Mouse (Mus musculus): Measurements from ENCODE around the gene Vegfa. TPM values are rescaled to one million over a fixed set of nuclear protein-coding genes. Genes with fewer than 3 reads are reported as not detected.

Vegfa gene
- polyA plus RNA-seq, 1 experiment from 2014 or later: 5.2 TPM

DNA sequence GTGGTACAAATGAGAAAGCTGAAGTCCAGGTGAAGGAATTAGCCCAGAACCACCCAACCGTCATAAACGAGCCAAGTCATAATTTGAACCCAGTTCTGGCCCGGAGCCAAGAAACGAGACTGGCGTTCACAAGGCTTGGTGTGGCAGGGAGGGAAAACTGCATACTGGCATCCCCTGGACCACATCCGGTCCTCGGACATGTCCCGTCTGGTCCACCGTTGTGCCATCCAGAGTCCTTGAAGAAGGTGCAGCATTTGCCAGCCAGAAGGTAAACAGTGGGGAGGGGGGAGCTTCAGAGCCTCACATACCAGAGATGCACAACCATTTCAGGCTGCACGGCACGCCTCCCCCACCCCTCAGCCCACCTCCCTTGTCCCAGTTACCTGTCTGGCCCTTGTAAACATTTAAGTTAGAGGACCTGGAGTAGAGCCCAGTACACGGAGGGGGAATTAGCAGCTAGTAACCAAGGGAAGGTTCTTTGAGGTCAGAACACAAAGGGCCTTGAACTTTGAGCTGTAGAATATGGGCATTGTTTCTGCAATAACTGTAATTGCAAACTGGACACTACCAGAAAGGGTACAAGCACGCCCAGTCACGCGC, 27.2 kb upstream of the Vegfa start:
- no peak for DNase-seq (ENCODE audit: low spot score)
- H3K9ac ChIP-seq (ENCODE audit: low read length): no peak overlapping the region
- no peaks in the 10 kb centered on the region for H3K36me3 ChIP-seq (ENCODE audit: control insufficient read depth, insufficient read depth, low read length)
- no peak overlapping the region for H3K27ac ChIP-seq (ENCODE audit: low read depth)
- no peak for ATAC-seq (replicated peaks; ENCODE audit: low FRiP score, low TSS enrichment, low read depth)
- no peaks in the 10 kb centered on the region for H3K27me3 ChIP-seq (replicated peaks; ENCODE audit: control insufficient read depth, insufficient read depth, low read length)
- H3K4me3 ChIP-seq (ENCODE audit: low read depth, low read length): no peak overlapping the region
- H3K9me3 ChIP-seq (ENCODE audit: control insufficient read depth, low read length): no peaks in the 10 kb centered on the region
- 76% methylated on average over 15 of the region's 15 CpGs for WGBS
- peaks cover 16% of the 10 kb centered on the region for H3K4me1 ChIP-seq (replicated peaks; ENCODE audit: control insufficient read depth, insufficient read depth, low read length)
- H3K4me2 ChIP-seq (ENCODE audit: low read length): no peak overlapping the region

DNA sequence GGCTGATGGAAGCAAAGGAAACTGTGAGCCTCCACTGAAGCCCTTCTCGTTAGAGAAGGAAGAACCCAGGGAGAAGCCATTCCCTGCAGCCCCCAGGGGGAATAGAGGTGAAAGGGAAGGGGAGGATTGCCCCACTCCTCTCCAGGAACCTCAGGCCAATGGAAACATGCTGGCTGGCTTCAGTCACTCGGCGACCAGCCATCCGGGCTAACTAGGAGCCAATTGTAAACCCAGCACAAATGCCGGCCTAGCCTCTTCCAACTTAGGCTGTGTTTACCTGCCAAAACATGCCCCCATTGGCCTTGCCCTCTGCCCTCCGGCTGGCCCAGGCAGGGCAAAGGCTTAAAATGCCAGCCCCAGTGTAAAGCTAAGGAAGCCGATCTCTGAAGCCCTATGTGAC, 24.1 kb upstream of the Vegfa start:
- Histone ChIP-seq H3K4me1 (replicated peaks; ENCODE audit: control insufficient read depth, insufficient read depth, low read length) (peaks cover 10% of the 10 kb centered on the region; the same call in 1 of the 2 replicates), H3K9me3 (ENCODE audit: control insufficient read depth, low read length) (no peaks in the 10 kb centered on the region), H3K27me3 (replicated peaks; ENCODE audit: control insufficient read depth, insufficient read depth, low read length) (no peaks in the 10 kb centered on the region), H3K4me2 (ENCODE audit: low read length) (no peak overlapping the region), H3K9ac (ENCODE audit: low read length) (no peak overlapping the region), H3K27ac (ENCODE audit: low read depth) (no peak overlapping the region), H3K4me3 (ENCODE audit: low read depth, low read length) (no peak overlapping the region), H3K36me3 (ENCODE audit: control insufficient read depth, insufficient read depth, low read length) (no peaks in the 10 kb centered on the region)
- WGBS: 66% methylated on average over 7 of the region's 7 CpGs
- ATAC-seq (replicated peaks; ENCODE audit: low FRiP score, low TSS enrichment, low read depth) (no peak), DNase-seq (ENCODE audit: low spot score) (no peak)

DNA sequence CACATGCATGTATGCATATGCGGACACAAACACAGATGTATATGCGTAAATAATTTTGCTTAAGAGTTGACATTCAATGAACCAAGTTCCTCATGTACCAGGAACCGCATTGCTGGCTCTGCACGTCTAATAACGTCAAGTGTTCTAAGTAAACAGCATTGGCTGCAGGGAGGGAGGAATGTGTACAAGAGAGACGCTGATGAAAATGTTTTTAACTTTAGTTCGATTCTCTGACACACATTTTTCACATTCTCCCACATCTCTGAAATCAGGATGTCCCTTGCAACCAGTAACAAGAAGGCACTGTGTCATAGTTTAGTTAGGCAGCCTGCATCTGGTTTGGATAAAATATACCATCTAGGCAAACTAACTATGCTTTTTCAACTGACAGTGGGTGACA, 23.6 kb upstream of the Vegfa start:
- H3K9ac ChIP-seq (ENCODE audit: low read length): no peak overlapping the region
- no peaks in the 10 kb centered on the region for H3K9me3 ChIP-seq (ENCODE audit: control insufficient read depth, low read length)
- DNase-seq (ENCODE audit: low spot score) (no peak), ATAC-seq (replicated peaks; ENCODE audit: low FRiP score, low TSS enrichment, low read depth) (no peak)
- 49% methylated on average over 7 of the region's 7 CpGs for WGBS
- H3K27me3 ChIP-seq (replicated peaks; ENCODE audit: control insufficient read depth, insufficient read depth, low read length): no peaks in the 10 kb centered on the region
- H3K27ac ChIP-seq (ENCODE audit: low read depth): no peak overlapping the region
- H3K4me2 ChIP-seq (ENCODE audit: low read length): no peak overlapping the region
- H3K36me3 ChIP-seq (ENCODE audit: control insufficient read depth, insufficient read depth, low read length): no peaks in the 10 kb centered on the region
- H3K4me1 ChIP-seq (replicated peaks; ENCODE audit: control insufficient read depth, insufficient read depth, low read length): peaks cover 10% of the 10 kb centered on the region; the same call in 1 of the 2 replicates
- H3K4me3 ChIP-seq (ENCODE audit: low read depth, low read length): no peak overlapping the region

DNA sequence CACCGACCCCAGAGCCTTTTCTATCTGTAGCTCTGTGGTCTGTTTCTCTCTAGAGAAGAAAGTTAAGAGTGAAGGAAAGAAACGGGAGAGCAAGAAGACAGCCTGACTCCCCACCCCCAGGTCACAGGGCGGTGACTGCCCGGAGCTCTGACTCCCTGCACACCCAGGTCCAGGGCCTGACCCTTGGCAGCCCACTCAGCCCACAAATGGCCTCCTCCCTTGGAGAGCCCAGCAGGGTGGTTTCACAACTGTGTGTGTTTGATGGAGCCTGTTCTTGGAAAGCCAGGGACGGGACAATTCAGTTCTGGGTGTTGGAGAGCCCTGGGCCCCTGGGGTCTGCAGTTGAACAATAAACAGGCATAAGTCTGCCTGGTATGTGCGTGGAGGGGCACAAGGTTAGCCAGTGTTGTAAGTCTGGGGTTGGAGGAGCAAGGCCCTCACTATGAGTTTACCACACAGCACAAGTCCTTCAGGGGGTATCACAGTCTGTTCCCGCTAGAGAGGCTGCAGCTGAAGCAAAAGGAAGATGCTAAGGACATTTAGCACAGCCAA, 21.2 kb upstream of the Vegfa start:
- no peak overlapping the region for H3K27ac ChIP-seq (ENCODE audit: low read depth)
- no peak for DNase-seq (ENCODE audit: low spot score)
- no peak overlapping the region for H3K4me2 ChIP-seq (ENCODE audit: low read length)
- ATAC-seq (replicated peaks; ENCODE audit: low FRiP score, low TSS enrichment, low read depth): no peak
- H3K9me3 ChIP-seq (ENCODE audit: control insufficient read depth, low read length): no peaks in the 10 kb centered on the region
- no peaks in the 10 kb centered on the region for H3K27me3 ChIP-seq (replicated peaks; ENCODE audit: control insufficient read depth, insufficient read depth, low read length)
- H3K4me1 ChIP-seq (replicated peaks; ENCODE audit: control insufficient read depth, insufficient read depth, low read length): peaks cover 20% of the 10 kb centered on the region; the same call in 1 of the 2 replicates
- H3K9ac ChIP-seq (ENCODE audit: low read length): no peak overlapping the region
- H3K36me3 ChIP-seq (ENCODE audit: control insufficient read depth, insufficient read depth, low read length): no peaks in the 10 kb centered on the region
- WGBS: 73% methylated on average over 7 of the region's 7 CpGs
- no peak overlapping the region for H3K4me3 ChIP-seq (ENCODE audit: low read depth, low read length)

DNA sequence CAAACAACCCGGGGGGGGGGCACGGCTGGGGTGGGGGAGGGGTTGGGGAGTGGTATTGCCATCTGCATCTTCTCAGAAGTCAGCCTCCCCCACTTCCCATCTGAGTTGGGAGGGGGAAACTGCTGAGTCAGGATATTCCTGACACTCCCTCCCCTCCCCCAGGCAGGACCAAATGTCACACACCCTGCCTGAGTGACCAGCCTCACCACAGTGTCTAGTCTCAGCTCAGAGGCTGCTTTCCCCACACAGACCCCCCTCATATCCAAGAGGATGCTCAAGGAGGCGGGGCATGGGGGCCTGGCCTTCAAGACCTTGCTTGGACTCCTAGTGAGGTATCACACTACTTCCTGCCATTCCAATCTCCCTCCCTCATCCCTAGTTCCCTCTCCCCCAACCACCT, 20.0 kb upstream of the Vegfa start:
- Histone ChIP-seq H3K4me2 (ENCODE audit: low read length) (no peak overlapping the region), H3K9me3 (ENCODE audit: control insufficient read depth, low read length) (no peaks in the 10 kb centered on the region), H3K4me3 (ENCODE audit: low read depth, low read length) (no peak overlapping the region), H3K27me3 (replicated peaks; ENCODE audit: control insufficient read depth, insufficient read depth, low read length) (no peaks in the 10 kb centered on the region), H3K9ac (ENCODE audit: low read length) (no peak overlapping the region), H3K27ac (ENCODE audit: low read depth) (no peak overlapping the region), H3K36me3 (ENCODE audit: control insufficient read depth, insufficient read depth, low read length) (no peaks in the 10 kb centered on the region), H3K4me1 (replicated peaks; ENCODE audit: control insufficient read depth, insufficient read depth, low read length) (peaks cover 20% of the 10 kb centered on the region; the same call in 1 of the 2 replicates)
- ATAC-seq (replicated peaks; ENCODE audit: low FRiP score, low TSS enrichment, low read depth): no peak
- WGBS: 34% methylated on average over 3 of the region's 3 CpGs
- DNase-seq (ENCODE audit: low spot score): no peak

DNA sequence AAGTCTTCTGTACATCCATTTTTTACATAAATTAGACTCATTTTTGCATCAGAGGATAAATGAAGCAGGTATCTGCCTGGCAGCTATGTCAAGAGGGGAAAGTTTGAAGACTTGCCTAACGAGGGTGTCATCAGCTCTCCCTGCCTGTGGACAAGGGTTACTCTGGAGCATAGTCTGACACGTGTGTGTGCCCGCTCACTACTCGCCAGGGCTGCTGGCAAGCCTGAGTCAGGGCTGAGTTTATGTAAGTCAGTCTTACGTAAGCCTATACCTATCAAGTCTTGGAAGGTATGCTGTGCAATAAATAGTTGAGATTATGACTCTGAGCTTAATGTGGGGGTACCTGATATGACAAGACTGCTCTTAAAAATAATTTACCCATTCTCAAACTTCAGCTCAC, 19.2 kb upstream of the Vegfa start:
- DNase-seq (ENCODE audit: low spot score): no peak

DNA sequence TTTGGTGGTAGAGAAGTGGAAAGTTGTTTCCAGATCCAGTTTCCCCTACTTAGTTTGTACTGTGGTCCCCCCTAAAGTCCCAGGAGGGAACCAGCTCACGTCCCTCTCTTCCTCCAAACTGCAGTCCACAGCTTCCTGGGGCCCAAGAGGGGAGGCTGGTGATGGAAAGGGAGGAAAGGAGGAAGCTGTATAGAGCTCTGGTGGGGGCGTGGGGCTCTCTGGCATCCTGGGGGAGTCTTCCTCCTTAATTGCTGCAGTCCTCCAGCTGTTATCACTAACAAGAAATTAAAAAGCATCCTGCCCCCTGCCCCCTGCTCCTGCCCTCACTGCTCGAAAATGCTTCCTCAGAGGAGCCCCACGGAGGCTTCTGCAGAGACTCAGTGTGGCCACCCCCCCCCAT, 17.4 kb upstream of the Vegfa start:
- ATAC-seq (replicated peaks; ENCODE audit: low FRiP score, low TSS enrichment, low read depth) (no peak), DNase-seq (ENCODE audit: low spot score) (no peak)
- Histone ChIP-seq H3K4me1 (replicated peaks; ENCODE audit: control insufficient read depth, insufficient read depth, low read length) (peaks cover 17% of the 10 kb centered on the region; the same call in 1 of the 2 replicates), H3K4me2 (ENCODE audit: low read length) (no peak overlapping the region), H3K27me3 (replicated peaks; ENCODE audit: control insufficient read depth, insufficient read depth, low read length) (no peaks in the 10 kb centered on the region), H3K36me3 (ENCODE audit: control insufficient read depth, insufficient read depth, low read length) (no peaks in the 10 kb centered on the region), H3K9me3 (ENCODE audit: control insufficient read depth, low read length) (no peaks in the 10 kb centered on the region), H3K4me3 (ENCODE audit: low read depth, low read length) (no peak overlapping the region), H3K27ac (ENCODE audit: low read depth) (no peak overlapping the region), H3K9ac (ENCODE audit: low read length) (no peak overlapping the region)
- 31% methylated on average over 4 of the region's 4 CpGs for WGBS

More for the DNA sequence above, 19.2 kb upstream of the Vegfa start:
- Histone ChIP-seq H3K36me3 (ENCODE audit: control insufficient read depth, insufficient read depth, low read length) (no peaks in the 10 kb centered on the region), H3K9me3 (ENCODE audit: control insufficient read depth, low read length) (no peaks in the 10 kb centered on the region), H3K4me2 (ENCODE audit: low read length) (no peak overlapping the region), H3K4me3 (ENCODE audit: low read depth, low read length) (no peak overlapping the region), H3K9ac (ENCODE audit: low read length) (no peak overlapping the region), H3K4me1 (replicated peaks; ENCODE audit: control insufficient read depth, insufficient read depth, low read length) (peaks cover 20% of the 10 kb centered on the region; the same call in 1 of the 2 replicates), H3K27ac (ENCODE audit: low read depth) (no peak overlapping the region), H3K27me3 (replicated peaks; ENCODE audit: control insufficient read depth, insufficient read depth, low read length) (no peaks in the 10 kb centered on the region)
- 63% methylated on average over 5 of the region's 5 CpGs for WGBS
- no peak for ATAC-seq (replicated peaks; ENCODE audit: low FRiP score, low TSS enrichment, low read depth)

DNA sequence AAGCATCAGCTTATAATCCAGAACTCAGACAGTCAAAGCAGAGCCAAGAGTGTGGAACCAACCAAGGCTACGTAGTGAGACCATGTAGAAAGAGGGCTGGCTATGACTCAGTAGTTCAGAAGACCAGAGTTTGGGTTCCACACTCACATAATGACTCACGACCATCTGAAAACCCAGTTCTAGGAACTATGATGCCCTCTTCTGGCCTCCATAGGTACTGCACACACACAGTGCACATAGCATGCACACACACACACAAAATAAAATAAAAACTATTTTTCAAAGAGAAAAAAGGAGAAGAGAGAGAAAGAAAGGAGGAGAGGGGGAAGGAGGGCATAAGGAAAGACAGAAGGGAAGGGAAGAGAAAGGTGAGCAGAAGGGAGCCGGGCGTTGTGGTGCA, 16.0 kb upstream of the Vegfa start:
- H3K27ac ChIP-seq (ENCODE audit: low read depth): no peak overlapping the region
- H3K4me3 ChIP-seq (ENCODE audit: low read depth, low read length): no peak overlapping the region
- no peaks in the 10 kb centered on the region for H3K36me3 ChIP-seq (ENCODE audit: control insufficient read depth, insufficient read depth, low read length)
- ATAC-seq (replicated peaks; ENCODE audit: low FRiP score, low TSS enrichment, low read depth) (no peak), DNase-seq (ENCODE audit: low spot score) (no peak)
- peaks cover 17% of the 10 kb centered on the region; the same call in 1 of the 2 replicates for H3K4me1 ChIP-seq (replicated peaks; ENCODE audit: control insufficient read depth, insufficient read depth, low read length)
- H3K27me3 ChIP-seq (replicated peaks; ENCODE audit: control insufficient read depth, insufficient read depth, low read length): no peaks in the 10 kb centered on the region
- H3K4me2 ChIP-seq (ENCODE audit: low read length): no peak overlapping the region
- no peak overlapping the region for H3K9ac ChIP-seq (ENCODE audit: low read length)
- 98% methylated on average over 4 of the region's 4 CpGs for WGBS
- H3K9me3 ChIP-seq (ENCODE audit: control insufficient read depth, low read length): no peaks in the 10 kb centered on the region

DNA sequence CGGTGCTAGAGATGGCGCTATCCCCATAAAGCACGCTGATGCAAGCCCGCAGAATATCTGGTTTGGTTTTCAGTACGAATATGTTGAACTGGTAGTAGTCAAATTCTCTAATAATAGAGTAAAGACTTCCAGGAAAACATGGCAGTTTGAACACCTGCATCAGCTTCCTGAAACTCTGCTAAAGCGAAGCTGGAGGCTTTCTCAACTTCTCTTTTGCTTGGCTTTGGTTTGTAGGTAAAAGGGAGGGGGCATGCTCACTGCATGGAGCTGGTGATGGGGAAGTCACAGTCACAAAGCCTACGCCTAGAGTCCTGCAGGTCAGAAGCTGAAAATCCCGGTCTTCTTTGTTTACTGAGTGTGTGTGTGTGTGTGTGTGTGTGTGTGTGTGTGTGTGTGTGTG, 13.6 kb upstream of the Vegfa start:
- no peak overlapping the region for H3K4me3 ChIP-seq (ENCODE audit: low read depth, low read length)
- no peak overlapping the region for H3K4me2 ChIP-seq (ENCODE audit: low read length)
- H3K9me3 ChIP-seq (ENCODE audit: control insufficient read depth, low read length): no peaks in the 10 kb centered on the region
- H3K27me3 ChIP-seq (replicated peaks; ENCODE audit: control insufficient read depth, insufficient read depth, low read length): no peaks in the 10 kb centered on the region
- DNase-seq (ENCODE audit: low spot score) (no peak), ATAC-seq (replicated peaks; ENCODE audit: low FRiP score, low TSS enrichment, low read depth) (no peak)
- 81% methylated on average over 8 of the region's 8 CpGs for WGBS
- H3K36me3 ChIP-seq (ENCODE audit: control insufficient read depth, insufficient read depth, low read length): no peaks in the 10 kb centered on the region
- H3K4me1 ChIP-seq (replicated peaks; ENCODE audit: control insufficient read depth, insufficient read depth, low read length): peaks cover 11% of the 10 kb centered on the region
- H3K27ac ChIP-seq (ENCODE audit: low read depth): no peak overlapping the region
- H3K9ac ChIP-seq (ENCODE audit: low read length): no peak overlapping the region
